Mouse (Mus musculus): Measurements from ENCODE around the gene Vps4a. TPM values are rescaled to one million over a fixed set of nuclear protein-coding genes. Genes with fewer than 3 reads are reported as not detected.

Gene Vps4a
- polyA plus RNA-seq, 1 experiment from 2014 or later: 96.9 TPM

Other genes starting within 250 kb of the Vps4a start
- gene Has3, start 161.0 kb upstream of the Vps4a start, polyA plus RNA-seq (2016; fragmentation: Nextera tagmentation; extraction: Ambion mirVana): 0.56 and 0.62 TPM in 2 replicates
- 59.4 and 59.6 TPM in 2 replicates for gene Utp4, start 137.6 kb upstream of the Vps4a start, polyA plus RNA-seq (2016; fragmentation: Nextera tagmentation; extraction: Ambion mirVana)
- 6.9 and 8.9 TPM in 2 replicates for gene Sntb2, start 95.5 kb upstream of the Vps4a start, polyA plus RNA-seq (2016; fragmentation: Nextera tagmentation; extraction: Ambion mirVana)
- 35.7 and 39.9 TPM in 2 replicates for gene Pdf, start 17.4 kb downstream of the Vps4a start, polyA plus RNA-seq (2016; fragmentation: Nextera tagmentation; extraction: Ambion mirVana)
- gene Cog8, start 25.5 kb downstream of the Vps4a start, polyA plus RNA-seq (2016; fragmentation: Nextera tagmentation; extraction: Ambion mirVana): 41.7 and 43.3 TPM in 2 replicates
- gene Nip7, start 25.7 kb downstream of the Vps4a start, polyA plus RNA-seq (2016; fragmentation: Nextera tagmentation; extraction: Ambion mirVana): 92.7 and 99.0 TPM in 2 replicates
- not detected in 2 replicates for gene Tmed6, start 34.4 kb downstream of the Vps4a start, polyA plus RNA-seq (2016; fragmentation: Nextera tagmentation; extraction: Ambion mirVana)
- 22.3 and 26.6 TPM in 2 replicates for gene Terf2, start 65.3 kb downstream of the Vps4a start, polyA plus RNA-seq (2016; fragmentation: Nextera tagmentation; extraction: Ambion mirVana)
- 157 and 167 TPM in 2 replicates for gene Cyb5b, start 119.4 kb downstream of the Vps4a start, polyA plus RNA-seq (2016; fragmentation: Nextera tagmentation; extraction: Ambion mirVana)

All from forebrain, embryonic 12.5 days (tissue).